Mouse (Mus musculus): ENCODE data around the gene Gm28230.

DNA sequence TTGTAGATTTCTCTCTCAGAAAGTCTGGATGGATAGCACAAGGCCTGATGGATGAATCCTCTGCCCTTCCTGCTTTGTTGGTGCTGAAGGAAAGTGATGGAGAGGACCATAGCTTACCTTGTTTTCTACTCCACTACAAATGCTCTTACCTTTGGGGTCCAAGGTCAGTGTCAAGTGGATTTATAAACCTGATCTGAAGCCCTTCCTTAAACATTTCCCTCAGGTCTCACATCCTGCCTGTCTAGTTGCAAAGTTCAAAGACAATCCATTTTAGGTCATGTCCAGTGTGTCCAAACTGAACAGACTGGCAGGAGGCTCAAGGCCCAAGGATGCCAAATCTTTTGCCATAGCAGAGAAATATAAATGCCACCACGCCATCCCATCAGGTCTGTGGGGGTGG, 25.3 kb downstream of the Gm28230 start:
- TF ChIP-seq CTCF (IDR thresholded peaks at IDR 0.05; ENCODE audit: insufficient read depth, low read depth, low read length) (no peak), POLR2A (IDR thresholded peaks at IDR 0.05; ENCODE audit: insufficient read depth, low read depth, low read length) (no peak)
